In the genomic region with DNA sequence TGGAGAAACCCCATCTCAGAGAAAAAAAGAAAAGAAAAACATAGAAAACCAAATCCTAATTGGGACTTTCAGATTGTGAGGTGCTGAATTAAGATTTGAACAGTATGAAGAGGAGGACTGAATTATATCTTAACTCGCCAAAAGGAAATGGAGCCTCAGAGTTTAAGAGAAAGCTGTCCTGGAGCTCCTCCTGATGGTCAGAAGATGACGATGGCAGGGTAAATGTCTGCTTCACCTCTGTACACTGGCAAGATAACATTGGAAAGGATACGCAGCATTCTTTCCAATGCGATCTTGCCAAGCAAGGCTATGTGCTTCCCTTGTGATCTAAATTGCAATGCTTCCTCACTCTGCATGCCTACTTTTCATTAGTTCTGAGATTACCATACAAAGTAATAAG, we compare ENCODE assay signal across 10 mouse cellular contexts. TPM values are rescaled to one million over a fixed set of nuclear protein-coding genes. Genes with fewer than 3 reads are reported as not detected.
DNase-seq lines count a peak whose midpoint lies in the region; ATAC-seq lines count a peak whose summit lies in the region.
"Had no signal": no experiment of that assay in that cellular context is flagged by ENCODE, and none has a peak within 500 bp of the region (broad histone marks: within the 10 kb centered on the region; RNA-seq: fewer than 3 reads in every experiment).

No protein-coding gene starts in this region.

- H3K4me1 ChIP-seq in kidney, embryonic 14.5 days (ENCODE audit: control insufficient read depth, insufficient read depth, low read length): no peaks in the 10 kb centered on the region
- no peaks in the 10 kb centered on the region for H3K4me1 ChIP-seq in midbrain, embryonic 15.5 days

- peaks cover 6% of the 10 kb centered on the region for H3K9me3 ChIP-seq in kidney, embryonic 14.5 days (ENCODE audit: control insufficient read depth, low read length)
- H3K9me3 ChIP-seq in midbrain, embryonic 15.5 days: no peaks in the 10 kb centered on the region

- H3K4me3 ChIP-seq in kidney, embryonic 14.5 days (ENCODE audit: low read length): no peak overlapping the region
- H3K4me3 ChIP-seq in midbrain, embryonic 15.5 days: no peak overlapping the region

- H3K36me3 ChIP-seq in kidney, embryonic 14.5 days (ENCODE audit: control insufficient read depth, insufficient read depth, low read length): no peaks in the 10 kb centered on the region
- H3K36me3 ChIP-seq in midbrain, embryonic 15.5 days (replicated peaks): no peaks in the 10 kb centered on the region

- 87% methylated on average over 4 of the region's 4 CpGs for WGBS in kidney, embryonic 14.5 days
- WGBS in midbrain, embryonic 15.5 days: 84% methylated on average over 4 of the region's 4 CpGs

- peak; percentile 12 for DNase-seq in kidney, adult 18-20 months
- peak; percentile 19 for DNase-seq in brain, adult 2 months (ENCODE audit: low read depth, low spot score)
- DNase-seq in lung, postnatal 14 days: peak; percentile 8
- no peak for DNase-seq in cerebellum, adult 9-10 months
- DNase-seq in ovary, postnatal 14 days (ENCODE audit: low spot score): no peak

- no peaks in the 10 kb centered on the region for H3K27me3 ChIP-seq in kidney, embryonic 14.5 days (ENCODE audit: control insufficient read depth, insufficient read depth, low read length)
- H3K27me3 ChIP-seq in midbrain, embryonic 15.5 days (replicated peaks): no peaks in the 10 kb centered on the region

- H3K9ac ChIP-seq in kidney, embryonic 14.5 days (ENCODE audit: low read depth, low read length): no peak overlapping the region
- H3K9ac ChIP-seq in midbrain, embryonic 15.5 days: no peak overlapping the region

- no peak overlapping the region for H3K4me2 ChIP-seq in kidney, embryonic 14.5 days (replicated peaks; ENCODE audit: low read depth, low read length)
- H3K4me2 ChIP-seq in midbrain, embryonic 15.5 days: no peak overlapping the region

- H3K27ac ChIP-seq in kidney, embryonic 14.5 days (ENCODE audit: low read depth, low read length): no peak overlapping the region
- H3K27ac ChIP-seq in midbrain, embryonic 15.5 days: no peak overlapping the region

- ATAC-seq in kidney, embryonic 14.5 days (ENCODE audit: low FRiP score, low TSS enrichment): no peak
- peak; percentile 65 for ATAC-seq in CD4-positive, CD25-positive, alpha-beta regulatory T cell, adult 4 months
- no peak for ATAC-seq in midbrain, embryonic 15.5 days (replicated peaks)
- ATAC-seq: forebrain, embryonic 14.5 days; intestine, embryonic 16.5 days had no signal

RNA-seq across cellular contexts. Expression of gene 4930558C23Rik, which starts 8.3 kb away (rescaled TPM):
- not detected in 2 replicates for polyA plus RNA-seq in kidney, embryonic 14.5 days (2014; fragmentation: Nextera tagmentation; extraction: Ambion mirVana)
- polyA plus RNA-seq in CD4-positive, CD25-positive, alpha-beta regulatory T cell, adult 4 months (2017; shearing (Covaris generic)): not detected
- polyA plus RNA-seq in midbrain, embryonic 15.5 days (2015; fragmentation: Nextera tagmentation; extraction: Ambion mirVana): not detected in 2 replicates
- polyA plus RNA-seq: forebrain, embryonic 14.5 days; intestine, embryonic 16.5 days had no signal

RNA-seq across cellular contexts. Expression of gene Setdb1, which starts 37.4 kb away (rescaled TPM):
- polyA plus RNA-seq in kidney, embryonic 14.5 days (2014; fragmentation: Nextera tagmentation; extraction: Ambion mirVana): 30.2 and 56.5 TPM in 2 replicates
- polyA plus RNA-seq in CD4-positive, CD25-positive, alpha-beta regulatory T cell, adult 4 months (2017; shearing (Covaris generic)): 10 to 100 TPM; 20.2 to 26.6 TPM
- polyA plus RNA-seq in midbrain, embryonic 15.5 days (2015; fragmentation: Nextera tagmentation; extraction: Ambion mirVana): 43.4 and 45.4 TPM in 2 replicates

RNA-seq across cellular contexts. Expression of gene Arnt, which starts 39.8 kb away (rescaled TPM):
- 15.6 and 35.4 TPM in 2 replicates for polyA plus RNA-seq in kidney, embryonic 14.5 days (2014; fragmentation: Nextera tagmentation; extraction: Ambion mirVana)
- 10 to 100 TPM; 38.3 to 49.0 TPM for polyA plus RNA-seq in CD4-positive, CD25-positive, alpha-beta regulatory T cell, adult 4 months (2017; shearing (Covaris generic))
- polyA plus RNA-seq in midbrain, embryonic 15.5 days (2015; fragmentation: Nextera tagmentation; extraction: Ambion mirVana): 17.7 and 19.7 TPM in 2 replicates

Comparison
In these comparisons a context has a peak if more than half of its experiments do, and no peak if none do; other contexts are left out.
1. DNase-seq: peak in kidney, adult 18-20 months (single experiment), brain, adult 2 months (single experiment) and lung, postnatal 14 days (single experiment); none in cerebellum, adult 9-10 months (single experiment) and ovary, postnatal 14 days (single experiment).